Mouse (Mus musculus) spleen, adult 2 months (tissue): Measurements from ENCODE around the gene Gbf1. TPM values are rescaled to one million over a fixed set of nuclear protein-coding genes. Genes with fewer than 3 reads are reported as not detected.

ENCODE experiments used
- DNase-seq, 2 experiments: peaks; one replicate each; pipeline versions ENCODE4 v3.0.0 to v3.0.0-alpha.2; 2012 to 2021; ENCODE audit warnings: low spot score in 2 of 2, low read depth in 1 of 2
- H3K27ac ChIP-seq: fragments of 200-500 bp; 2 replicates; pipeline ENCODE4 v1.5.1; 2012; ENCODE audit warnings: low read length, inconsistent platforms; ENCODE audit not compliant: insufficient read depth
- H3K27me3 ChIP-seq: fragments of 200-500 bp; 2 replicates; pipeline ENCODE4 v1.6.1; 2012; ENCODE audit warnings: mild to moderate bottlenecking, moderate library complexity, low read length, inconsistent platforms; ENCODE audit not compliant: control insufficient read depth, insufficient read depth
- H3K36me3 ChIP-seq: fragments of 200-500 bp; 2 replicates; pipeline ENCODE4 v1.6.1; 2012; ENCODE audit warnings: mild to moderate bottlenecking, low read length, inconsistent platforms; ENCODE audit not compliant: control insufficient read depth, insufficient read depth
- H3K4me1 ChIP-seq: fragments of 200-500 bp; 2 replicates; pipeline ENCODE4 v1.6.1; 2011; ENCODE audit warnings: inconsistent platforms; ENCODE audit not compliant: control insufficient read depth, insufficient read depth, insufficient read length
- H3K4me3 ChIP-seq: fragments of 200-500 bp; 2 replicates; pipeline ENCODE4 v1.5.1; 2011; ENCODE audit warnings: mild to moderate bottlenecking, inconsistent platforms; ENCODE audit not compliant: insufficient read depth, insufficient read length; ENCODE audit errors: extremely low read depth
- CTCF ChIP-seq: fragments of 200-500 bp; IDR thresholded peaks from 2 replicates; pipeline ENCODE4 v1.5.1; 2011; ENCODE audit warnings: mild to moderate bottlenecking, inconsistent platforms; ENCODE audit not compliant: insufficient read depth, insufficient read length, insufficient replicate concordance; ENCODE audit errors: extremely low read depth
- POLR2A ChIP-seq: fragments of 200-500 bp; IDR thresholded peaks from 2 replicates; pipeline ENCODE4 v1.6.1; 2011; ENCODE audit warnings: low read depth, low read length, inconsistent platforms
- WGBS: fragments of 180-500 bp; shearing (Covaris S2); methylation state at CpG from one replicate; pipeline ENCODE4 v1.1.7; 2018; 5-methylcytosine and 5-hydroxymethylcytosine counted together
- polyA plus RNA-seq: library from polyadenylated mRNA; depleted of rRNA; stranded (reverse); fragments of >200 nt; gene quantifications from 2 replicates; pipeline ENCODE4 v1.2.3, GENCODE M21; 2012

Gene Gbf1
- polyA plus RNA-seq, 1 experiment: 67.7 TPM

GRCm38 (mm10) chr19:46286926-46287325 lies 134.6 kb downstream of the Gbf1 start:
- no peak overlapping the region for H3K27ac ChIP-seq
- WGBS: 84% methylated on average over 3 of the region's 3 CpGs
- peaks cover 29% of the 10 kb centered on the region for H3K36me3 ChIP-seq
- H3K4me1 ChIP-seq: no peaks in the 10 kb centered on the region
- no peak overlapping the region for H3K4me3 ChIP-seq
- H3K27me3 ChIP-seq: no peaks in the 10 kb centered on the region
- DNase-seq: no peak
- TF ChIP-seq CTCF: no peak
- no peak for TF ChIP-seq POLR2A

DNA sequence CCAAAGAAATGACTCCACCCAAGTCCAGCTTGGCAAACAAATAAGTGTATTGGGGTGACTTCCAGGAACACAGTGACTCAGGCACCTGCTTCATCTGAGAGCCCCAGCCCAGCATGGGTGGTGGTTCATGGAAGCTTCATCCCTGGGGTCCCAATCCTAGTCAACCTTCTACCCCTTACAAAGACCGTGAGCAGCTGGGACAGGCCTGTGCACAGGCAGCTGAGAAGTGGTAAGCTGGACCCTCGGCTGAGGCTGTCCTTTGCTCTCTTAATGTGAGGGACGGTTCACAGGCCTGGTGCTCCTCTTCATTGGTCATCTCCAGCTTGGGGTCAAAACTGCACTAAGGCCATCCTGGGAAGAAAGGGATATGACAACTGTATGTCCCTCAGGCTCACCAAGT lies 135.3 kb downstream of the Gbf1 start:
- WGBS: 91% methylated on average over 3 of the region's 3 CpGs

DNA sequence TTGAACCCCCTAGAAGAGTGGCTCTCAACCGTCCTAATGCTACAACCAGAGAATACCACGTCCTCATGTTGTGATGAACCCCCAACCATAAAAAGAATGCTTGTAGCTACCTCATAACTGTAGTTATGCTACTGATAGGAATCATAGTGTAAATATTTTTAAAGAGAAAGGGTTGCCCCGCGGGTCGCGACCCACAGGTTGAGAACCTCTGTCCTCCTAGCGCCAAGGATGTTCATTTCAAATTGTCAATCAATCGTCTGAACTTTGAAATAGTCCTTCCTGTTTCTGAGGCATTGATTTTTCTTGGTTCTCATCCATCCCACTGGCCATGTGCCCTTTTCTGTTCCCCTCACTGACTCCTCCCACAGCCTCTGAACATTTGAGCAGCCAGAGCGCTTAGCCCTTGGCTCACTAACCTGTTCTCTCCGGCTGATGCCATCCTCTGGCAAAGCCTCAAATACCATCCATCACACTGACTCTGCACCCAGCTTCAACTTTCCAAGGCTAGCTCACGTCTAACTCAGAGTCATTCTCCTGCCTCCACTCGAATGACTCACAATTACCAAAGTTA lies 138.3 kb downstream of the Gbf1 start:
- DNase-seq: no peak
- Histone ChIP-seq H3K27ac (no peak overlapping the region), H3K27me3 (no peaks in the 10 kb centered on the region), H3K4me3 (no peak overlapping the region), H3K36me3 (peaks cover 9% of the 10 kb centered on the region), H3K4me1 (no peaks in the 10 kb centered on the region)
- TF ChIP-seq POLR2A (no peak), CTCF (no peak)
- WGBS: 63% methylated on average over 12 of the region's 12 CpGs

More for the DNA sequence above, 135.3 kb downstream of the Gbf1 start:
- no peaks in the 10 kb centered on the region for H3K4me1 ChIP-seq
- H3K4me3 ChIP-seq: no peak overlapping the region
- H3K27me3 ChIP-seq: no peaks in the 10 kb centered on the region
- no peak overlapping the region for H3K27ac ChIP-seq
- DNase-seq: no peak
- no peak for TF ChIP-seq POLR2A
- no peak for TF ChIP-seq CTCF
- H3K36me3 ChIP-seq: peaks cover 26% of the 10 kb centered on the region

DNA sequence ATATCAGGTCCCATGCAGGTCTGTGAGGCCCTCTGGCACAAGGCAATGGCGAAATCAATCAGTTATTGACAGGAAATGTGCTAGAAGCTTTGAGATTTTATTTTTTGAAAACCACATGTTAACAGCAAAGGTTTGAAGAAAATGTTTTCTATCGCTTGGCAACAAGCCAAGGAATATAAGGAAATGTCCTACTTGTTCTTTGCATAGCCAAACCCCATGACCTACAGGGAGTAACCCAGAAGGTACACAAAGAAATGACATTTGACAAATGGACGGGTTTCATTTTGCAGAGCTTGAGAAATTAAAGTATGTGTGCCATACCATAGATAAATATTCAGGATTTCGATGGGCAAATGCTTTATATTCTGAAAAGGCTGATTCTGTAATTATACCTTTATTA lies 144.6 kb downstream of the Gbf1 start:
- H3K4me3 ChIP-seq: no peak overlapping the region
- WGBS: 84% methylated on average over 4 of the region's 4 CpGs
- H3K27me3 ChIP-seq: no peaks in the 10 kb centered on the region
- no peak for TF ChIP-seq POLR2A
- no peak for TF ChIP-seq CTCF
- H3K27ac ChIP-seq: no peak overlapping the region
- no peak for DNase-seq
- H3K36me3 ChIP-seq: no peaks in the 10 kb centered on the region
- no peaks in the 10 kb centered on the region for H3K4me1 ChIP-seq

GRCm38 (mm10) chr19:46300294-46301045 lies 148.2 kb downstream of the Gbf1 start:
- Histone ChIP-seq H3K27me3 (no peaks in the 10 kb centered on the region), H3K36me3 (no peaks in the 10 kb centered on the region), H3K27ac (no peak overlapping the region), H3K4me1 (peaks cover 4% of the 10 kb centered on the region; the same call in 1 of the 2 replicates), H3K4me3 (no peak overlapping the region)
- TF ChIP-seq POLR2A (no peak), CTCF (no peak)
- 57% methylated on average over 8 of the region's 8 CpGs for WGBS
- no peak for DNase-seq

DNA sequence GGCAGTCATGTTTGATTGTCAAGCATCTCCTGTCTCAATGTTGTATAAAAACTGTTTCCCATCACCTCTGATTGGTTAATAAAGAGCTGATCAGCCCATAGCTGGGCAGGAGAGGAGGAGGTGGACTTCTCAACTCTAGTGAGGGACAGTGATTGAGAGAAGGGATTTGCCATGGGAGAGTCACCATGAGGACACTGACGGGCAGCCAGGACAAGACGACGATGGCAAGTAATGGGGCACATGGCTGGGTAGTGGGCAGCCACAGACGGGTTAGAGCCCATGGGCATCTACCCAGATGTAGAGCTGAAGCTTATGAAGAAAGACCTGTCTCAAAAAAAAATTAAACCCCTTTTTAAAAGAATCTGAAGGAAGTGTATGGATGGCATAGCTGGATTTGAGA lies 150.2 kb downstream of the Gbf1 start:
- WGBS: 94% methylated on average over 4 of the region's 4 CpGs
- TF ChIP-seq CTCF (no peak), POLR2A (no peak)
- no peaks in the 10 kb centered on the region for H3K27me3 ChIP-seq
- no peak for DNase-seq
- peaks cover 7% of the 10 kb centered on the region for H3K36me3 ChIP-seq
- no peak overlapping the region for H3K27ac ChIP-seq
- no peak overlapping the region for H3K4me3 ChIP-seq
- H3K4me1 ChIP-seq: peaks cover 7% of the 10 kb centered on the region; the same call in 1 of the 2 replicates
